Mouse (Mus musculus): ENCODE results near the gene Cd6. TPM values are rescaled to one million over a fixed set of nuclear protein-coding genes. Genes with fewer than 3 reads are reported as not detected.

Cd6 gene
- polyA plus RNA-seq, 1 experiment = not detected

GRCm38 (mm10) chr19:10767631-10768030, 62.2 kb downstream of the Cd6 start:
- no peak overlapping the region for H3K27ac ChIP-seq (ENCODE audit: insufficient read depth, low read depth, low read length)
- H3K4me3 ChIP-seq (ENCODE audit: insufficient read depth, low read depth, low read length) = no peak overlapping the region
- H3K4me1 ChIP-seq (ENCODE audit: control insufficient read depth, insufficient read depth, low read length) = no peaks in the 10 kb centered on the region; the same call in 1 of the 2 replicates
- no peak for TF ChIP-seq POLR2A (IDR thresholded peaks at IDR 0.05; ENCODE audit: insufficient read depth, low read depth, low read length)
- no peak for TF ChIP-seq CTCF (IDR thresholded peaks at IDR 0.05; ENCODE audit: insufficient read depth, low read depth, low read length)
- 85% methylated on average over 10 of the region's 10 CpGs for WGBS

GRCm38 (mm10) chr19:10763381-10764031, 66.4 kb downstream of the Cd6 start:
- WGBS = 70% methylated on average over 21 of the region's 21 CpGs
- no peak overlapping the region for H3K27ac ChIP-seq (ENCODE audit: insufficient read depth, low read depth, low read length)
- TF ChIP-seq CTCF (IDR thresholded peaks at IDR 0.05; ENCODE audit: insufficient read depth, low read depth, low read length) (no peak), POLR2A (IDR thresholded peaks at IDR 0.05; ENCODE audit: insufficient read depth, low read depth, low read length) (no peak)
- no peak overlapping the region for H3K4me3 ChIP-seq (ENCODE audit: insufficient read depth, low read depth, low read length)
- H3K4me1 ChIP-seq (ENCODE audit: control insufficient read depth, insufficient read depth, low read length) = peaks cover 4% of the 10 kb centered on the region

GRCm38 (mm10) chr19:10762468-10762867, 67.4 kb downstream of the Cd6 start:
- 88% methylated on average over 6 of the region's 6 CpGs for WGBS
- TF ChIP-seq CTCF (IDR thresholded peaks at IDR 0.05; ENCODE audit: insufficient read depth, low read depth, low read length) (no peak), POLR2A (IDR thresholded peaks at IDR 0.05; ENCODE audit: insufficient read depth, low read depth, low read length) (no peak)
- Histone ChIP-seq H3K4me1 (ENCODE audit: control insufficient read depth, insufficient read depth, low read length) (peaks cover 4% of the 10 kb centered on the region), H3K27ac (ENCODE audit: insufficient read depth, low read depth, low read length) (no peak overlapping the region), H3K4me3 (ENCODE audit: insufficient read depth, low read depth, low read length) (no peak overlapping the region)

- 88% methylated on average over 8 of the region's 8 CpGs for WGBS
- no peak overlapping the region for H3K27ac ChIP-seq (ENCODE audit: insufficient read depth, low read depth, low read length)
- peaks cover 4% of the 10 kb centered on the region for H3K4me1 ChIP-seq (ENCODE audit: control insufficient read depth, insufficient read depth, low read length)
- no peak for TF ChIP-seq POLR2A (IDR thresholded peaks at IDR 0.05; ENCODE audit: insufficient read depth, low read depth, low read length)
- no peak for TF ChIP-seq CTCF (IDR thresholded peaks at IDR 0.05; ENCODE audit: insufficient read depth, low read depth, low read length)
- no peak overlapping the region for H3K4me3 ChIP-seq (ENCODE audit: insufficient read depth, low read depth, low read length)
Observed at GRCm38 (mm10) chr19:10761794-10762415, 68.0 kb downstream of the Cd6 start.

- TF ChIP-seq POLR2A (IDR thresholded peaks at IDR 0.05; ENCODE audit: insufficient read depth, low read depth, low read length) = no peak
- no peak for TF ChIP-seq CTCF (IDR thresholded peaks at IDR 0.05; ENCODE audit: insufficient read depth, low read depth, low read length)
- no peak overlapping the region for H3K4me3 ChIP-seq (ENCODE audit: insufficient read depth, low read depth, low read length)
- peaks cover 4% of the 10 kb centered on the region for H3K4me1 ChIP-seq (ENCODE audit: control insufficient read depth, insufficient read depth, low read length)
- no peak overlapping the region for H3K27ac ChIP-seq (ENCODE audit: insufficient read depth, low read depth, low read length)
- WGBS = 72% methylated on average over 9 of the region's 9 CpGs
Observed at GRCm38 (mm10) chr19:10759983-10760831, 69.7 kb downstream of the Cd6 start.

- H3K4me3 ChIP-seq (ENCODE audit: insufficient read depth, low read depth, low read length) = no peak overlapping the region
- TF ChIP-seq CTCF (IDR thresholded peaks at IDR 0.05; ENCODE audit: insufficient read depth, low read depth, low read length) (no peak), POLR2A (IDR thresholded peaks at IDR 0.05; ENCODE audit: insufficient read depth, low read depth, low read length) (no peak)
- H3K27ac ChIP-seq (ENCODE audit: insufficient read depth, low read depth, low read length) = no peak overlapping the region
- H3K4me1 ChIP-seq (ENCODE audit: control insufficient read depth, insufficient read depth, low read length) = peaks cover 4% of the 10 kb centered on the region
Observed at GRCm38 (mm10) chr19:10759525-10759924, 70.3 kb downstream of the Cd6 start.

GRCm38 (mm10) chr19:10758708-10759107, 71.2 kb downstream of the Cd6 start:
- 80% methylated on average over 6 of the region's 6 CpGs for WGBS
- H3K4me3 ChIP-seq (ENCODE audit: insufficient read depth, low read depth, low read length) = no peak overlapping the region
- peaks cover 4% of the 10 kb centered on the region for H3K4me1 ChIP-seq (ENCODE audit: control insufficient read depth, insufficient read depth, low read length)
- TF ChIP-seq CTCF (IDR thresholded peaks at IDR 0.05; ENCODE audit: insufficient read depth, low read depth, low read length) (no peak), POLR2A (IDR thresholded peaks at IDR 0.05; ENCODE audit: insufficient read depth, low read depth, low read length) (no peak)
- H3K27ac ChIP-seq (ENCODE audit: insufficient read depth, low read depth, low read length) = no peak overlapping the region

- Histone ChIP-seq H3K4me3 (ENCODE audit: insufficient read depth, low read depth, low read length) (no peak overlapping the region), H3K27ac (ENCODE audit: insufficient read depth, low read depth, low read length) (no peak overlapping the region), H3K4me1 (ENCODE audit: control insufficient read depth, insufficient read depth, low read length) (peaks cover 4% of the 10 kb centered on the region; the same call in 1 of the 2 replicates)
- 86% methylated on average over 2 of the region's 2 CpGs for WGBS
- no peak for TF ChIP-seq CTCF (IDR thresholded peaks at IDR 0.05; ENCODE audit: insufficient read depth, low read depth, low read length)
- TF ChIP-seq POLR2A (IDR thresholded peaks at IDR 0.05; ENCODE audit: insufficient read depth, low read depth, low read length) = no peak
Observed at GRCm38 (mm10) chr19:10757526-10757925, 72.3 kb downstream of the Cd6 start.

- H3K4me1 ChIP-seq (ENCODE audit: control insufficient read depth, insufficient read depth, low read length) = peaks cover 4% of the 10 kb centered on the region; the same call in 1 of the 2 replicates
- H3K4me3 ChIP-seq (ENCODE audit: insufficient read depth, low read depth, low read length) = no peak overlapping the region
- no peak overlapping the region for H3K27ac ChIP-seq (ENCODE audit: insufficient read depth, low read depth, low read length)
- TF ChIP-seq CTCF (IDR thresholded peaks at IDR 0.05; ENCODE audit: insufficient read depth, low read depth, low read length) (no peak), POLR2A (IDR thresholded peaks at IDR 0.05; ENCODE audit: insufficient read depth, low read depth, low read length) (no peak)
Observed at GRCm38 (mm10) chr19:10757125-10757524, 72.7 kb downstream of the Cd6 start.
